Mouse (Mus musculus) hindbrain, embryonic 16.5 days (tissue): ENCODE measurements around the gene Zmym3. TPM values are rescaled to one million over a fixed set of nuclear protein-coding genes. Genes with fewer than 3 reads are reported as not detected.
"Not testable (repeated sequence)": the region's sequence is repeated elsewhere in the genome, so short reads cannot be mapped to it uniquely, and the experiment has no call there.

Experiments used
- ATAC-seq: fragments of 200-750 bp; cut with Nextera tagmentation; 2 replicates; pipeline ENCODE4 v1.8.0; 2017; ENCODE audit warnings: moderate TSS enrichment, moderate library complexity
- H3K27ac ChIP-seq: fragments of 300-500 bp; sonication (generic); 2 replicates; pipeline ENCODE4 v1.5.1; 2014; ENCODE audit warnings: low read depth, mild to moderate bottlenecking, control low read depth, low read length, moderate library complexity
- H3K27me3 ChIP-seq: fragments of 300-500 bp; sonication (generic); replicated peaks from 2 replicates; pipeline ENCODE4 v1.6.1; 2014; ENCODE audit warnings: low read length; ENCODE audit not compliant: control insufficient read depth, insufficient read depth
- H3K36me3 ChIP-seq: fragments of 300-500 bp; sonication (generic); 2 replicates; pipeline ENCODE4 v1.6.1; 2014; ENCODE audit warnings: mild to moderate bottlenecking, low read length, moderate library complexity, mixed read lengths; ENCODE audit not compliant: control insufficient read depth, insufficient read depth
- H3K4me1 ChIP-seq: fragments of 300-500 bp; sonication (generic); 2 replicates; pipeline ENCODE4 v1.6.1; 2014; ENCODE audit warnings: low read depth, low read length; ENCODE audit not compliant: control insufficient read depth, insufficient read depth
- H3K4me2 ChIP-seq: fragments of 300-500 bp; sonication (generic); 2 replicates; pipeline ENCODE4 v1.6.1; 2014; ENCODE audit warnings: mild to moderate bottlenecking, low read length, control low read depth, moderate library complexity
- H3K4me3 ChIP-seq: fragments of 300-500 bp; sonication (generic); 2 replicates; pipeline ENCODE4 v1.5.1; 2014; ENCODE audit warnings: mild to moderate bottlenecking, low read length, control low read depth, moderate library complexity
- H3K9ac ChIP-seq: fragments of 300-500 bp; sonication (generic); 2 replicates; pipeline ENCODE4 v1.6.1; 2014; ENCODE audit warnings: low read depth, mild to moderate bottlenecking, control low read depth, low read length, moderate library complexity
- H3K9me3 ChIP-seq: fragments of 300-500 bp; sonication (generic); 2 replicates; pipeline ENCODE4 v1.6.1; 2014; ENCODE audit warnings: mild to moderate bottlenecking, low read length, moderate library complexity; ENCODE audit not compliant: control insufficient read depth
- WGBS: fragments of 180-500 bp; shearing (Covaris S2); extraction: QIAGEN DNeasy Blood & Tissue Kit; methylation state at CpG from one replicate; pipeline ENCODE4 v1.1.7; 2014; 5-methylcytosine and 5-hydroxymethylcytosine counted together
- polyA plus RNA-seq: library from polyadenylated mRNA; unstranded; fragments of >200 nt; fragmentation: Nextera tagmentation; extraction: Ambion mirVana; gene quantifications from 2 replicates; pipeline ENCODE4 v1.2.1, GENCODE M21; 2015

Zmym3 gene
- polyA plus RNA-seq, 1 experiment from 2014 or later, result 91.5 TPM

- Histone ChIP-seq H3K4me2 (no peak overlapping the region), H3K27ac (no peak overlapping the region), H3K4me3 (no peak overlapping the region), H3K9me3 (no peaks in the 10 kb centered on the region), H3K36me3 (no peaks in the 10 kb centered on the region), H3K4me1 (no peaks in the 10 kb centered on the region; the same call in 1 of the 2 replicates), H3K27me3 (peaks cover 2% of the 10 kb centered on the region; the same call in 1 of the 2 replicates), H3K9ac (no peak overlapping the region)
- WGBS, result 74% methylated on average over 1 of the region's 1 CpGs
- no peak for ATAC-seq
Observed at GRCm38 (mm10) chrX:101379744-101380143, 40.9 kb downstream of the Zmym3 start.

- ATAC-seq, result no peak
- Histone ChIP-seq H3K9me3 (no peaks in the 10 kb centered on the region), H3K36me3 (no peaks in the 10 kb centered on the region), H3K4me2 (no peak overlapping the region), H3K9ac (no peak overlapping the region), H3K27me3 (no peaks in the 10 kb centered on the region; the same call in 1 of the 2 replicates), H3K27ac (no peak overlapping the region), H3K4me1 (no peaks in the 10 kb centered on the region; the same call in 1 of the 2 replicates), H3K4me3 (no peak overlapping the region)
- WGBS, result 58% methylated on average over 4 of the region's 4 CpGs
Observed at GRCm38 (mm10) chrX:101377076-101377475, 43.6 kb downstream of the Zmym3 start.

GRCm38 (mm10) chrX:101376190-101376968 is 44.3 kb downstream of the Zmym3 start, which contains the start of gene Gjb1:
Gjb1 (plus strand) TSS chrX:101376378.
- 84% methylated on average over 7 of the region's 7 CpGs for WGBS
- H3K27ac ChIP-seq, result no peak within 1 kb of the TSS
- no peak for ATAC-seq

GRCm38 (mm10) chrX:101372946-101373345 is 47.7 kb downstream of the Zmym3 start:
- no peaks in the 10 kb centered on the region for H3K36me3 ChIP-seq
- no peak overlapping the region for H3K4me3 ChIP-seq
- WGBS, result 39% methylated on average over 5 of the region's 5 CpGs
- no peak overlapping the region for H3K27ac ChIP-seq
- no peak overlapping the region for H3K4me2 ChIP-seq
- ATAC-seq, result no peak
- no peak overlapping the region for H3K9ac ChIP-seq
- H3K9me3 ChIP-seq, result no peaks in the 10 kb centered on the region
- H3K27me3 ChIP-seq, result no peaks in the 10 kb centered on the region; the same call in 1 of the 2 replicates
- no peaks in the 10 kb centered on the region for H3K4me1 ChIP-seq

More at GRCm38 (mm10) chrX:101376190-101376968, 44.3 kb downstream of the Zmym3 start, which contains the start of gene Gjb1:
- Histone ChIP-seq H3K36me3 (no peaks in the 10 kb centered on the region), H3K27me3 (no peaks in the 10 kb centered on the region; the same call in 1 of the 2 replicates), H3K9ac (no peak within 1 kb of the TSS), H3K4me2 (no peak within 1 kb of the TSS), H3K4me3 (no peak within 1 kb of the TSS), H3K9me3 (no peaks in the 10 kb centered on the region), H3K4me1 (no peaks in the 10 kb centered on the region)

GRCm38 (mm10) chrX:101370573-101370972 is 50.1 kb downstream of the Zmym3 start:
- 66% methylated on average over 3 of the region's 3 CpGs for WGBS
- ATAC-seq, result no peak
- H3K4me3 ChIP-seq, result no peak overlapping the region
- no peak overlapping the region for H3K27ac ChIP-seq
- H3K36me3 ChIP-seq, result no peaks in the 10 kb centered on the region
- H3K9ac ChIP-seq, result no peak overlapping the region
- no peaks in the 10 kb centered on the region for H3K9me3 ChIP-seq
- no peaks in the 10 kb centered on the region for H3K4me1 ChIP-seq
- H3K4me2 ChIP-seq, result no peak overlapping the region
- no peaks in the 10 kb centered on the region; the same call in 1 of the 2 replicates for H3K27me3 ChIP-seq

GRCm38 (mm10) chrX:101369001-101369400 is 51.6 kb downstream of the Zmym3 start:
- Histone ChIP-seq H3K4me2 (no peak overlapping the region), H3K4me1 (no peaks in the 10 kb centered on the region), H3K9ac (no peak overlapping the region), H3K4me3 (no peak overlapping the region), H3K27ac (no peak overlapping the region), H3K36me3 (no peaks in the 10 kb centered on the region), H3K27me3 (no peaks in the 10 kb centered on the region; the same call in 1 of the 2 replicates), H3K9me3 (no peaks in the 10 kb centered on the region)
- no peak for ATAC-seq
- WGBS, result 70% methylated on average over 7 of the region's 7 CpGs

GRCm38 (mm10) chrX:101358902-101359301 is 61.7 kb downstream of the Zmym3 start:
- H3K4me2 ChIP-seq, H3K9ac ChIP-seq, H3K27me3 ChIP-seq, H3K27ac ChIP-seq, H3K36me3 ChIP-seq, H3K9me3 ChIP-seq, ATAC-seq, H3K4me1 ChIP-seq, H3K4me3 ChIP-seq: not testable (repeated sequence)
- 63% methylated on average over 4 of the region's 4 CpGs for WGBS

Other genes starting within 250 kb of the Zmym3 start
- gene Snx12, start 198.3 kb downstream of the Zmym3 start, polyA plus RNA-seq, result 43.3 and 52.5 TPM in 2 replicates
- 0.70 and 1.1 TPM in 2 replicates for gene Foxo4, start 166.3 kb downstream of the Zmym3 start, polyA plus RNA-seq
- not detected in 2 replicates for gene Gm614, start 156.9 kb downstream of the Zmym3 start, polyA plus RNA-seq
- gene Il2rg, start 152.6 kb downstream of the Zmym3 start, polyA plus RNA-seq, result 6.8 and 7.9 TPM in 2 replicates
- not detected in 2 replicates for gene Gm20489, start 151.8 kb downstream of the Zmym3 start, polyA plus RNA-seq
- 17.6 and 25.2 TPM in 2 replicates for gene Med12, start 146.8 kb downstream of the Zmym3 start, polyA plus RNA-seq
- gene Nlgn3, start 121.7 kb downstream of the Zmym3 start, polyA plus RNA-seq, result 88.0 and 92.3 TPM in 2 replicates
- 1.3 and 2.2 TPM in 2 replicates for gene Gjb1, start 44.5 kb downstream of the Zmym3 start, polyA plus RNA-seq
- 256 and 286 TPM in 2 replicates for gene Nono, start 8.5 kb upstream of the Zmym3 start, polyA plus RNA-seq
- 0.78 and 7.2 TPM in 2 replicates for gene Itgb1bp2, start 28.2 kb upstream of the Zmym3 start, polyA plus RNA-seq
- 11.4 and 16.3 TPM in 2 replicates for gene Taf1, start 111.9 kb upstream of the Zmym3 start, polyA plus RNA-seq
- gene Ogt, start 219.2 kb upstream of the Zmym3 start, polyA plus RNA-seq, result 157 and 186 TPM in 2 replicates